Mouse (Mus musculus) liver, adult 2 months (tissue): ENCODE data around the gene Spaca4.

ENCODE experiments used
- CTCF ChIP-seq: fragments of 200-500 bp; IDR thresholded peaks from 2 replicates; pipeline ENCODE4 v1.5.1; 2011; ENCODE audit warnings: low read depth, low read length, control low read depth
- POLR2A ChIP-seq: fragments of 200-500 bp; IDR thresholded peaks from 2 replicates; pipeline ENCODE4 v1.6.1; 2011; ENCODE audit warnings: low read length, control low read depth; ENCODE audit not compliant: insufficient read depth; ENCODE audit errors: extremely low read depth

GRCm38 (mm10) chr7:45682144-45683126 is 43.2 kb downstream of the Spaca4 start:
- no peak for TF ChIP-seq POLR2A
- peak; percentile 99 for TF ChIP-seq CTCF
